Mouse (Mus musculus): ENCODE results near the gene Ugt1a1.

Gene Ugt1a1

GRCm38 (mm10) chr1:88235046-88235893 is 23.5 kb downstream of the Ugt1a1 start:
- DNase-seq = no peak

- DNase-seq = no peak
Observed at GRCm38 (mm10) chr1:88235894-88236415, 24.2 kb downstream of the Ugt1a1 start.

DNA sequence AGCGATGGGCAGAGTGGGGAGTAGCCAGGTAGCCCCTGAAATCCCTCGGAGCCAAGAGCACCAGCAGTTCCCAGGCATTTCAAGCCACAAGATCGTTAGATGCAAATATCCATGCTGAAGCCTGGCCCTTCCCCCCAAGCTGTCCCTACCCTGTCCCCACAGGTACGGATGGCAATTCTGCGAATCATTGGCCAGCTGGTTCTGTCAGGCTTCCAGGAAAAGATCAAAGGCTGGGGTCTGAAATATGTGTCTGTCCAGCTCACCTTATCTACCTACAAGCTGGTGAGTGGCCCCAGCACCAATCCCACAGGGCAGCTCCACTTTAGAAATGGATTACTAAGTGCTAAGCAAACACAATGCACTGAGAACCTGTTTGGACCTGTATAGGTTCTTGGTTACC is 25.6 kb downstream of the Ugt1a1 start:
- no peak for DNase-seq

DNA sequence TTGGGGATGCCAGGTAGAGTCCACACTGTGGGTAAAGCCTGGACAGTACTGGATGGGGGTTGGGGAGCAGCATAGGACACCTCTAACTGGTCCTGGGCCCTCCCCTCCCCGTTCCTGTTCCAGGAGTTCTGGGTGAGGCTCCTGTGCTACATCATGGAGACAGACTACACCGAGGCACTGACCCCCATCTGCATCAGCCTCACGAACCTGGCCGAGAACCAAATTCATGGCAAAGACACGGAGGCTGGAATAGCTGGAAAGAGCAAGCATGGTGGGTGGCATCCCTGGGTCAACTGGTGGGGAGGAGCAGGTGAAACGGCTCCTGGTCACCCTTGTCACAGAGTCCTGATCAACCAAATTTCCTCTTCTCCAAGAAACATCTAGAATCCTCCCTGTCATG is 27.0 kb downstream of the Ugt1a1 start:
- DNase-seq = no peak

GRCm38 (mm10) chr1:88240072-88240471 is 28.3 kb downstream of the Ugt1a1 start:
- no peak for DNase-seq

GRCm38 (mm10) chr1:88240579-88240978 is 28.8 kb downstream of the Ugt1a1 start:
- no peak for DNase-seq

DNA sequence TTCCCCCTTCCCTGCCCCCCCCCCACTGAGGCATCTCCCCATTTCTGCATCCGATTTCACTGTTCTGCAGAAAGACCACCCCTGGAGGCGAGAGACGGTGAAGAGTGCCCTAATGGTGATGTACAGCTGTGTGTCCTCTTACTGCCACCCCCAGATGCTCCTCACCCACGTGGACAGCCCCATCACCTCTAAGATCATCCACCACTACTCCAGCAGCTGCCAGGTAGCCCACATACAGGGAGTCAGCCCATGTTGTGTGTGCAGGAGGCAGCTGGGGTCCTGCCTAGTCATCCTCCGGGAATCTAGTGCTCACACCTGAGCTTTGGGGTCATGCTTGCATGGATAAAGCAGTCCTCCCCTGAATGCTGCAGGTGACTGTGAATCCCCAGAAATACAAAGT is 32.1 kb downstream of the Ugt1a1 start:
- no peak for DNase-seq

- DNase-seq = no peak
Observed at GRCm38 (mm10) chr1:88245881-88246280, 34.1 kb downstream of the Ugt1a1 start.

GRCm38 (mm10) chr1:88246386-88246785 is 34.6 kb downstream of the Ugt1a1 start:
- no peak for DNase-seq

DNA sequence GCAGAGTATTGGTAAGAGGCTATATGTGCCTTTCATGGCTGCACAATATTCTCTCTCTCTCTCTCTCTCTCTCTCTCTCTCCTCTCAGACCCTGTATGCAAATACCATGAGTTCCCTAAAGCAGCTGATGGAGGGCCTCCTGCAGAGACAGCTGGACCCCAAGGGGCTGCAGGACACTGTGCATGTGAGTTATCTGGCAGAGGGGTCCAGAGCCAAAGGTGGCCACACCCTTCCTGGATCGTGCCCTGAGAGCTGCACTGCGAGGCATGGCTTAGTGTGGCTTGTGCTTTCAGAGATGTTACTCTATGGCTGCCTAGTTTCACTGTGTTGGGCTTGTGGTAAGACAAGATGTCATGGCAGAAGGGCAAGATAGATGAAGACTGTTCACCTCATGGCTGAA is 35.9 kb downstream of the Ugt1a1 start:
- DNase-seq = no peak

DNA sequence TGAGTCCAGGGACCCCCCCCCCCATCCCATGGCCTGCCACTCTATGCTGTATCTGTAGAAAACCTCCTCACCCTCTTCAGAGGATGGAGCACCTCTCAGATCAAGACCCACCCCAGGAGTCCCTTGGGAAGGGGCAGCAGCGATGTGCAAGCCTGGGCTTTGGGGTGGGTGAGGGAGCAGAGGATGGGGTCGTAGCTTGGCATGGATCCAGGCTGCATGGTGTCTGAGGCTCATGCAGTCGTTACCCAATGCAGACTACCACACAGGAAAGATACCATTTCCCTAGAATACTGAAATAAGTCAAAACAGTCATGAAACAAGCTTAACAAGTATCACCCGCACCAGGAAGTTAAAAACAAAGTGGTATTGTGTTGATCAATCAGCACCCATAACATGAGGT is 36.9 kb downstream of the Ugt1a1 start:
- no peak for DNase-seq

- no peak for DNase-seq
Observed at GRCm38 (mm10) chr1:88249596-88249995, 37.8 kb downstream of the Ugt1a1 start.

- DNase-seq = no peak
Observed at GRCm38 (mm10) chr1:88250023-88250422, 38.3 kb downstream of the Ugt1a1 start.

GRCm38 (mm10) chr1:88253106-88253505 is 41.3 kb downstream of the Ugt1a1 start:
- DNase-seq = no peak

DNA sequence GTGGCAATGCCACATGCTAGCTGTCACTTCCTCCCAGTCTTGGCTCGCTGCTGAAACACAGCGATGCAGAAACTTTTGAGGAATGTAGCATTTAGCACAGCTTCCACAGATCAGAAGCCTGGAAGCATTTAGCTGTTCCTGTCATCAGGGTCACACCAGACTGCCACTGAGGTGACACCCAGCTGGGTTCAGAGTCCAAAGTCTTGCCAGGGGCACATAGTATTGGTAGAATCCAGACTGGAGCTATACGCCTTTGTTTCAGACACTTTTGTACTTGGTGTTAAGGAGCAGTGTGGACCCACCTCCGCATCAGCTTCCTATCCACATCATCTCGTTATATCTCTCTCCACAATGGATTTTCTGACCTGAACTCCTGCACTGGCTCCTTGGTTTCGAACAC is 41.8 kb downstream of the Ugt1a1 start:
- no peak for DNase-seq

GRCm38 (mm10) chr1:88254793-88255465 is 43.2 kb downstream of the Ugt1a1 start:
- no peak for DNase-seq

- no peak for DNase-seq
Observed at GRCm38 (mm10) chr1:88255466-88255857, 43.7 kb downstream of the Ugt1a1 start.

- DNase-seq = no peak
Observed at GRCm38 (mm10) chr1:88255989-88256754, 44.4 kb downstream of the Ugt1a1 start.

DNA sequence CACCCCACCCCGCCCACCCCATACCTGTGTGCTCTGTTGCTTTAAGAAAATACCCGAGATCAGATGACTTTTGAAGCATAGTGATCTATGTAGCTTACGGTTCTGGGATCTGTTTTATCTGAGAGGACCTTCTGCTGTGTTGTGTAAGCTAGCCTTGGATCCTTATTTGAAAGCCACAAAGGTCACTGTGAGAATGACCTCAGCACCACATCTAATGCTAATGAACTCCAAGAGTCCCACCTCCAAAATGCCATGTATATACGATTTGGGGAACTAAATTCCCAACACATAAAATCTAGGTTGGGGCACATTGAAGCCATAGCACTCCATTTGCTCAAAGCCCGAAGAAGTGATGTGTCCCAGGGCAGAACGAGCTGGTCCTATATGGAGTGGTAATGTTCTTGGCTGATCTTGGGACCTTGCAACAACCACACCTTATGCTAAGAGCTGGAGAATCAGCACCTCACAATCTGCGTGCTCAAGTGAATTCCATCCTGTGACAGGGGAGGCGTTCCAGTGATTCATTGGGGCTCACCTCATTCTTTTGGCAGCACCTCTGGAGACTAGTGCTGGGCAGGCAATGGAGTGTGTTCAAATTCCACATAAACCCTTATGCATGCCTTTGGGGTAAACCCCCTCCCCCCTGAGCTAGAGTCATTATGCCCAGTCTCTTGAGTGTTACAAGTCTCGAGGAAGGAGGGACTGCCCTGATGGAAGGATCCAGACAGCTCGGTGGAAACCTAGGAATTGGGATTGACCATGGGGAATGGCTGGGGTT is 45.3 kb downstream of the Ugt1a1 start:
- no peak for DNase-seq

- no peak for DNase-seq
Observed at GRCm38 (mm10) chr1:88257681-88258080, 45.9 kb downstream of the Ugt1a1 start.

GRCm38 (mm10) chr1:88258361-88258760 is 46.6 kb downstream of the Ugt1a1 start:
- DNase-seq = no peak

DNA sequence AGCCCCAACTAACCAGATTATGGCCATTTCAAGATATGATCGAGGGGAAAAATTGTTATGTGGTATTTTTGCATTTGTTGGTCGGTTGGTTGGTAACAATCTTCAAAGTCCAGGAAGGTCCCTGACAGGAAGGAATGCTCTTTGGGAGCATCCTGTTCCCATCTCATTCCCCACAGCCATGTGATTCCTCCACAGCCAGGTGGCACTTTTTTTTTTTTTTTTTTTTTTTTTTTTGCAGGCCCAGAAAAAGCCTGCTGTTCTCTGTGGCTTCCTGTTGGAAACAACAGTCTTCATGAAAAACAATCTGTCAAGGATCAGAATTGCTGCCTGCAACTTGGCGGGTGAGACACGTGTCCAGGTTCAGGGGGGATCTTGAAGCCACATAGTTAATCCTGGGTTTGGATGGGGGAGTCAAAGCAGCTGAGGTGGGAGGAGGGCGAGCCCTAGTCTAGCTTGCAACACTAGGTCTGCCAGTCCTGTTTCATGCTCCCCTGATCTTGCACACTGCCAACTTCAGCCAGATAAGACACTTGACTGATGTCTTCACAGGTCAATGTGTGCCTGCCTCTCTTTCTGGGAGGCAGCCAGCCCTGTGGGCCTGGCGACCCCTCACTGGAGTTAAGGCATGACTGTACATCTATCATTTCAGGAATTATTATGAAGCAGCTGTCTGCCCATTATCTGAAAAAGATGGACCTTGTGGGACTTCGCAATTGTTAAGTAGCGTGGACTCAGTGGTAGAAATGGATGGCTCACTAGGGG is 47.3 kb downstream of the Ugt1a1 start:
- DNase-seq = no peak

All from right cerebral cortex, postnatal 4 days (tissue).